Mouse (Mus musculus) neural tube, embryonic 12.5 days (tissue): ENCODE results near the gene Dnajc10. TPM values are rescaled to one million over a fixed set of nuclear protein-coding genes. Genes with fewer than 3 reads are reported as not detected.

Source experiments
- ATAC-seq: fragments of 200-750 bp; cut with Nextera tagmentation; 2 replicates; pipeline ENCODE4 v1.8.0; 2017; ENCODE audit warnings: low read depth, mild to moderate bottlenecking, moderate TSS enrichment, moderate library complexity; ENCODE audit not compliant: low FRiP score
- H3K27ac ChIP-seq: fragments of 300-500 bp; sonication (generic); 2 replicates; pipeline ENCODE4 v1.5.1; 2016
- H3K27me3 ChIP-seq: fragments of 300-500 bp; sonication (generic); replicated peaks from 2 replicates; pipeline ENCODE4 v1.6.1; 2016; ENCODE audit warnings: mild to moderate bottlenecking
- H3K36me3 ChIP-seq: fragments of 300-500 bp; sonication (generic); 2 replicates; pipeline ENCODE4 v1.6.1; 2016; ENCODE audit warnings: mild to moderate bottlenecking
- H3K4me1 ChIP-seq: fragments of 300-500 bp; sonication (generic); 2 replicates; pipeline ENCODE4 v1.6.1; 2016
- H3K4me2 ChIP-seq: fragments of 300-500 bp; sonication (generic); replicated peaks from 2 replicates; pipeline ENCODE4 v1.6.1; 2016; ENCODE audit warnings: mild to moderate bottlenecking
- H3K4me3 ChIP-seq: fragments of 300-500 bp; sonication (generic); 2 replicates; pipeline ENCODE4 v1.5.1; 2016
- H3K9ac ChIP-seq: fragments of 300-500 bp; sonication (generic); 2 replicates; pipeline ENCODE4 v1.6.1; 2016; ENCODE audit warnings: mild to moderate bottlenecking
- H3K9me3 ChIP-seq: fragments of 300-500 bp; sonication (generic); 2 replicates; pipeline ENCODE4 v1.6.1; 2016; ENCODE audit warnings: mild to moderate bottlenecking
- WGBS: fragments of 180-500 bp; shearing (Covaris S2); methylation state at CpG from one replicate; pipeline ENCODE4 v1.1.7; 2016; 5-methylcytosine and 5-hydroxymethylcytosine counted together
- polyA plus RNA-seq: library from polyadenylated mRNA; unstranded; fragments of >200 nt; fragmentation: Nextera tagmentation; extraction: Ambion mirVana; gene quantifications from 2 replicates; pipeline ENCODE4 v1.2.1, GENCODE M21; 2016

Gene Dnajc10
- polyA plus RNA-seq = 80.8 and 83.9 TPM in 2 replicates

- Histone ChIP-seq H3K27ac (peak within 1 kb of the TSS; percentile 92), H3K4me2 (peak within 1 kb of the TSS; percentile 78), H3K9me3 (no peaks in the 10 kb centered on the region), H3K9ac (peak within 1 kb of the TSS; percentile 93), H3K27me3 (no peaks in the 10 kb centered on the region), H3K36me3 (peaks cover 14% of the 10 kb centered on the region; the same call in 1 of the 2 replicates), H3K4me3 (peak within 1 kb of the TSS; percentile 87), H3K4me1 (peaks cover 16% of the 10 kb centered on the region)
- peak; percentile 97 for ATAC-seq
- whole genome bisulfite sequencing = under 1% methylated on average over 72 of the region's 72 CpGs
Observed at GRCm38 (mm10) chr2:80315242-80316161, at the start of gene Dnajc10. TSS of gene Dnajc10 (plus strand) at chr2:80315466.

- Histone ChIP-seq H3K4me3 (no peak overlapping the region), H3K9ac (no peak overlapping the region), H3K9me3 (no peaks in the 10 kb centered on the region), H3K27ac (no peak overlapping the region), H3K36me3 (no peaks in the 10 kb centered on the region), H3K4me2 (peak overlapping the region; percentile 24; the same call in 1 of the 2 replicates), H3K27me3 (no peaks in the 10 kb centered on the region), H3K4me1 (no peaks in the 10 kb centered on the region)
- WGBS = 18% methylated on average over 11 of the region's 11 CpGs
- 0 out of 2 replicates have a peak, but pooled peaks have one; percentile 17 for ATAC-seq
Observed at GRCm38 (mm10) chr2:80266894-80267293, 48.4 kb upstream of the Dnajc10 start.

- Histone ChIP-seq H3K9me3 (no peaks in the 10 kb centered on the region), H3K27ac (no peak overlapping the region), H3K4me1 (no peaks in the 10 kb centered on the region), H3K27me3 (no peaks in the 10 kb centered on the region), H3K4me3 (no peak overlapping the region), H3K36me3 (no peaks in the 10 kb centered on the region), H3K9ac (no peak overlapping the region), H3K4me2 (no peak overlapping the region)
- WGBS = 57% methylated on average over 4 of the region's 4 CpGs
- ATAC-seq = no peak
Observed at GRCm38 (mm10) chr2:80268053-80268452, 47.2 kb upstream of the Dnajc10 start.

GRCm38 (mm10) chr2:80271431-80271830 is 43.8 kb upstream of the Dnajc10 start:
- no peaks in the 10 kb centered on the region for H3K36me3 ChIP-seq
- 78% methylated on average over 1 of the region's 1 CpGs for WGBS
- no peak overlapping the region for H3K9ac ChIP-seq
- H3K4me3 ChIP-seq = no peak overlapping the region
- H3K27me3 ChIP-seq = no peaks in the 10 kb centered on the region
- no peaks in the 10 kb centered on the region for H3K4me1 ChIP-seq
- no peak overlapping the region for H3K4me2 ChIP-seq
- H3K27ac ChIP-seq = no peak overlapping the region
- H3K9me3 ChIP-seq = no peaks in the 10 kb centered on the region
- ATAC-seq = no peak

- no peaks in the 10 kb centered on the region for H3K27me3 ChIP-seq
- ATAC-seq = no peak
- 90% methylated on average over 3 of the region's 3 CpGs for WGBS
- H3K4me1 ChIP-seq = no peaks in the 10 kb centered on the region
- H3K4me2 ChIP-seq = no peak overlapping the region
- no peaks in the 10 kb centered on the region for H3K9me3 ChIP-seq
- H3K27ac ChIP-seq = no peak overlapping the region
- no peak overlapping the region for H3K4me3 ChIP-seq
- H3K9ac ChIP-seq = no peak overlapping the region
- no peaks in the 10 kb centered on the region for H3K36me3 ChIP-seq
Observed at GRCm38 (mm10) chr2:80273038-80273437, 42.2 kb upstream of the Dnajc10 start.

GRCm38 (mm10) chr2:80273763-80274162 is 41.5 kb upstream of the Dnajc10 start:
- H3K27me3 ChIP-seq = no peaks in the 10 kb centered on the region
- H3K27ac ChIP-seq = no peak overlapping the region
- H3K4me1 ChIP-seq = no peaks in the 10 kb centered on the region
- H3K36me3 ChIP-seq = no peaks in the 10 kb centered on the region
- ATAC-seq = no peak
- no peaks in the 10 kb centered on the region for H3K9me3 ChIP-seq
- H3K4me3 ChIP-seq = no peak overlapping the region
- H3K4me2 ChIP-seq = no peak overlapping the region
- H3K9ac ChIP-seq = no peak overlapping the region
- WGBS = 81% methylated on average over 4 of the region's 4 CpGs

- no peak for ATAC-seq
- no peak overlapping the region for H3K9ac ChIP-seq
- no peak overlapping the region for H3K27ac ChIP-seq
- 46% methylated on average over 2 of the region's 2 CpGs for WGBS
- no peaks in the 10 kb centered on the region for H3K4me1 ChIP-seq
- H3K9me3 ChIP-seq = no peaks in the 10 kb centered on the region
- H3K4me2 ChIP-seq = no peak overlapping the region
- no peak overlapping the region for H3K4me3 ChIP-seq
- no peaks in the 10 kb centered on the region for H3K27me3 ChIP-seq
- H3K36me3 ChIP-seq = no peaks in the 10 kb centered on the region
Observed at GRCm38 (mm10) chr2:80275136-80275535, 40.1 kb upstream of the Dnajc10 start.

GRCm38 (mm10) chr2:80282214-80282613 is 33.1 kb upstream of the Dnajc10 start:
- Histone ChIP-seq H3K27ac (no peak overlapping the region), H3K4me3 (no peak overlapping the region), H3K4me2 (no peak overlapping the region), H3K9me3 (no peaks in the 10 kb centered on the region), H3K27me3 (no peaks in the 10 kb centered on the region), H3K36me3 (no peaks in the 10 kb centered on the region), H3K4me1 (no peaks in the 10 kb centered on the region), H3K9ac (no peak overlapping the region)
- no peak for ATAC-seq
- WGBS = 76% methylated on average over 2 of the region's 2 CpGs

- 85% methylated on average over 4 of the region's 4 CpGs for WGBS
- no peak overlapping the region for H3K27ac ChIP-seq
- no peak for ATAC-seq
Observed at GRCm38 (mm10) chr2:80286397-80286796, 28.9 kb upstream of the Dnajc10 start.

GRCm38 (mm10) chr2:80292172-80292571 is 23.1 kb upstream of the Dnajc10 start, which contains the start of gene Prdx6b:
TSS of gene Prdx6b (plus strand) at chr2:80292472.
- 84% methylated on average over 8 of the region's 8 CpGs for WGBS
- Histone ChIP-seq H3K4me3 (no peak within 1 kb of the TSS), H3K9ac (no peak within 1 kb of the TSS), H3K9me3 (no peaks in the 10 kb centered on the region), H3K4me2 (no peak within 1 kb of the TSS), H3K4me1 (no peaks in the 10 kb centered on the region), H3K36me3 (no peaks in the 10 kb centered on the region), H3K27ac (no peak within 1 kb of the TSS), H3K27me3 (no peaks in the 10 kb centered on the region)
- no peak for ATAC-seq

More at GRCm38 (mm10) chr2:80286397-80286796, 28.9 kb upstream of the Dnajc10 start:
- Histone ChIP-seq H3K4me2 (no peak overlapping the region), H3K9ac (no peak overlapping the region), H3K4me1 (no peaks in the 10 kb centered on the region), H3K4me3 (no peak overlapping the region), H3K36me3 (no peaks in the 10 kb centered on the region), H3K27me3 (no peaks in the 10 kb centered on the region), H3K9me3 (no peaks in the 10 kb centered on the region)

GRCm38 (mm10) chr2:80298334-80298733 is 16.9 kb upstream of the Dnajc10 start:
- no peaks in the 10 kb centered on the region for H3K27me3 ChIP-seq
- H3K36me3 ChIP-seq = no peaks in the 10 kb centered on the region
- no peak overlapping the region for H3K4me3 ChIP-seq
- H3K4me2 ChIP-seq = no peak overlapping the region
- 74% methylated on average over 3 of the region's 3 CpGs for WGBS
- H3K9me3 ChIP-seq = no peaks in the 10 kb centered on the region
- H3K9ac ChIP-seq = no peak overlapping the region
- no peak for ATAC-seq
- H3K4me1 ChIP-seq = no peaks in the 10 kb centered on the region
- no peak overlapping the region for H3K27ac ChIP-seq

GRCm38 (mm10) chr2:80300806-80301205 is 14.5 kb upstream of the Dnajc10 start:
- Histone ChIP-seq H3K9ac (no peak overlapping the region), H3K4me2 (no peak overlapping the region)

More at GRCm38 (mm10) chr2:80300806-80301205, 14.5 kb upstream of the Dnajc10 start:
- Histone ChIP-seq H3K36me3 (no peaks in the 10 kb centered on the region), H3K27me3 (no peaks in the 10 kb centered on the region), H3K4me1 (no peaks in the 10 kb centered on the region), H3K27ac (no peak overlapping the region), H3K4me3 (no peak overlapping the region), H3K9me3 (no peaks in the 10 kb centered on the region)
- ATAC-seq = no peak
- 76% methylated on average over 4 of the region's 4 CpGs for WGBS
